In genomic region chr11:19005913-19006693, GRCm38 (mm10) we compare ENCODE assay signal across 14 mouse cellular contexts. TPM values are rescaled to one million over a fixed set of nuclear protein-coding genes. Genes with fewer than 3 reads are reported as not detected.
A peak's percentile ranks its signal among the peaks of the same experiment; 100 is the strongest.
DNase-seq lines count a peak whose midpoint lies in the region; ATAC-seq and TF ChIP-seq lines count a peak whose summit lies in the region.
"Had no signal": no experiment of that assay in that cellular context is flagged by ENCODE, and none has a peak within 500 bp of the region (broad histone marks: within the 10 kb centered on the region; RNA-seq: fewer than 3 reads in every experiment).

No protein-coding gene starts in this region.

- 0 out of 2 replicates have a peak overlapping the region, but pooled peaks have one; percentile 7 for H3K27ac ChIP-seq in heart, embryonic 16.5 days (ENCODE audit: low read length)
- H3K27ac ChIP-seq in lung, postnatal 0 days (ENCODE audit: low read length), result peak overlapping the region; percentile 57; the same call in 1 of the 2 replicates
- H3K27ac ChIP-seq in hindbrain, embryonic 16.5 days (ENCODE audit: low read depth, low read length), result peak overlapping the region; percentile 1; the same call in 1 of the 2 replicates
- H3K27ac ChIP-seq in stomach, embryonic 16.5 days (ENCODE audit: low read length), result peak overlapping the region; percentile 77
- H3K27ac ChIP-seq: embryonic facial prominence, embryonic 13.5 days; left cerebral cortex, adult 2 months; limb, embryonic 13.5 days had no signal

- no peaks in the 10 kb centered on the region for H3K9me3 ChIP-seq in heart, embryonic 16.5 days (replicated peaks; ENCODE audit: control insufficient read depth, low read length)
- no peaks in the 10 kb centered on the region for H3K9me3 ChIP-seq in lung, postnatal 0 days (ENCODE audit: low read length)
- H3K9me3 ChIP-seq in hindbrain, embryonic 16.5 days (ENCODE audit: control insufficient read depth, low read length), result no peaks in the 10 kb centered on the region
- no peaks in the 10 kb centered on the region for H3K9me3 ChIP-seq in stomach, embryonic 16.5 days (replicated peaks; ENCODE audit: control insufficient read depth, low read length)
- H3K9me3 ChIP-seq: embryonic facial prominence, embryonic 13.5 days; limb, embryonic 13.5 days had no signal

- no peak overlapping the region for H3K4me2 ChIP-seq in heart, embryonic 16.5 days (ENCODE audit: low read depth, low read length)
- H3K4me2 ChIP-seq in lung, postnatal 0 days (replicated peaks; ENCODE audit: low read depth, low read length), result no peak overlapping the region; the same call in 1 of the 2 replicates
- peak overlapping the region; percentile 45 for H3K4me2 ChIP-seq in hindbrain, embryonic 16.5 days (ENCODE audit: low read length)
- H3K4me2 ChIP-seq in stomach, embryonic 16.5 days (ENCODE audit: low read depth, low read length), result peak overlapping the region; percentile 5; the same call in 1 of the 2 replicates
- H3K4me2 ChIP-seq: embryonic facial prominence, embryonic 13.5 days; limb, embryonic 13.5 days had no signal

- no peaks in the 10 kb centered on the region for H3K27me3 ChIP-seq in heart, embryonic 16.5 days (ENCODE audit: control insufficient read depth, insufficient read depth, low read length)
- no peaks in the 10 kb centered on the region for H3K27me3 ChIP-seq in lung, postnatal 0 days (replicated peaks; ENCODE audit: insufficient read depth, low read length)
- no peaks in the 10 kb centered on the region for H3K27me3 ChIP-seq in hindbrain, embryonic 16.5 days (replicated peaks; ENCODE audit: control insufficient read depth, insufficient read depth, low read length)
- no peaks in the 10 kb centered on the region for H3K27me3 ChIP-seq in stomach, embryonic 16.5 days (ENCODE audit: control insufficient read depth, insufficient read depth, low read length)

- peaks cover 2% of the 10 kb centered on the region; the same call in 1 of the 2 replicates for H3K36me3 ChIP-seq in heart, embryonic 16.5 days (ENCODE audit: control insufficient read depth, insufficient read depth)
- no peaks in the 10 kb centered on the region for H3K36me3 ChIP-seq in lung, postnatal 0 days (ENCODE audit: insufficient read depth, low read length)
- no peaks in the 10 kb centered on the region for H3K36me3 ChIP-seq in hindbrain, embryonic 16.5 days (ENCODE audit: control insufficient read depth, insufficient read depth, low read length)
- 0 out of 2 replicates have a peak, but pooled peaks cover 5% of the 10 kb centered on the region for H3K36me3 ChIP-seq in stomach, embryonic 16.5 days (ENCODE audit: control insufficient read depth, insufficient read depth, low read length)
- H3K36me3 ChIP-seq: limb, embryonic 13.5 days had no signal

- H3K4me1 ChIP-seq in heart, embryonic 16.5 days (ENCODE audit: control insufficient read depth, insufficient read depth, low read length), result peaks cover 27% of the 10 kb centered on the region
- H3K4me1 ChIP-seq in lung, postnatal 0 days (ENCODE audit: insufficient read depth, low read depth, low read length), result no peaks in the 10 kb centered on the region
- peaks cover 20% of the 10 kb centered on the region for H3K4me1 ChIP-seq in hindbrain, embryonic 16.5 days (ENCODE audit: control insufficient read depth, insufficient read depth, low read depth, low read length)
- H3K4me1 ChIP-seq in stomach, embryonic 16.5 days (ENCODE audit: control insufficient read depth, insufficient read depth, low read length), result peaks cover 31% of the 10 kb centered on the region

- no peak for TF ChIP-seq EP300 in lung, postnatal 0 days (IDR thresholded peaks at IDR 0.05)

- no peak for TF ChIP-seq CTCF in lung, postnatal 0 days (IDR thresholded peaks at IDR 0.05)

- ATAC-seq in heart, embryonic 16.5 days (replicated peaks; ENCODE audit: extremely low read depth, insufficient read depth, low FRiP score), result no peak
- ATAC-seq in lung, postnatal 0 days, result no peak
- no peak for ATAC-seq in hindbrain, embryonic 16.5 days
- ATAC-seq in stomach, embryonic 16.5 days (ENCODE audit: insufficient read depth, low FRiP score), result no peak

- H3K9ac ChIP-seq in heart, embryonic 16.5 days (ENCODE audit: low read length), result no peak overlapping the region; the same call in 1 of the 2 replicates
- no peak overlapping the region for H3K9ac ChIP-seq in lung, postnatal 0 days (replicated peaks; ENCODE audit: low read depth)
- peak overlapping the region; percentile 14 for H3K9ac ChIP-seq in hindbrain, embryonic 16.5 days (ENCODE audit: low read depth, low read length)
- H3K9ac ChIP-seq in stomach, embryonic 16.5 days (ENCODE audit: low read length), result 0 out of 2 replicates have a peak overlapping the region, but pooled peaks have one; percentile 7
- H3K9ac ChIP-seq: embryonic facial prominence, embryonic 13.5 days; limb, embryonic 13.5 days had no signal

- no peak overlapping the region for H3K4me3 ChIP-seq in heart, embryonic 16.5 days (ENCODE audit: low read length)
- H3K4me3 ChIP-seq in lung, postnatal 0 days (ENCODE audit: low read depth, low read length), result no peak overlapping the region
- H3K4me3 ChIP-seq in hindbrain, embryonic 16.5 days (ENCODE audit: low read length), result no peak overlapping the region
- H3K4me3 ChIP-seq in stomach, embryonic 16.5 days (replicated peaks; ENCODE audit: low read length), result no peak overlapping the region
- H3K4me3 ChIP-seq: embryonic facial prominence, embryonic 13.5 days; left cerebral cortex, adult 2 months; limb, embryonic 13.5 days had no signal

- WGBS in heart, embryonic 16.5 days, result 46% methylated on average over 3 of the region's 3 CpGs
- 37% methylated on average over 3 of the region's 3 CpGs for WGBS in lung, postnatal 0 days
- WGBS in hindbrain, embryonic 16.5 days, result 27% methylated on average over 3 of the region's 3 CpGs
- 26% methylated on average over 3 of the region's 3 CpGs for WGBS in stomach, embryonic 16.5 days

- DNase-seq in heart, postnatal 4 days, result no peak
- DNase-seq in lung, postnatal 0 days (ENCODE audit: low spot score), result no peak
- no peak for DNase-seq in lung, adult 18-20 months
- DNase-seq in frontal cortex, postnatal 36 days (ENCODE audit: low spot score in 2 of 2), result no peak
- DNase-seq in urinary bladder, postnatal 10 days (ENCODE audit: low spot score), result no peak
- DNase-seq: adrenal gland, postnatal 14 days; cerebellum, adult 9-10 months; right cerebral cortex, postnatal 4 days had no signal

RNA-seq across cellular contexts. Expression of gene Meis1, which starts 12.7 kb away (rescaled TPM):
- polyA plus RNA-seq in heart, embryonic 16.5 days (2015; fragmentation: Nextera tagmentation; extraction: Ambion mirVana), result 59.8 and 61.6 TPM in 2 replicates
- 10 to 100 TPM; 37.8 to 41.6 TPM for total RNA-seq in heart, postnatal 4 days (2021)
- polyA plus RNA-seq in lung, postnatal 0 days (2015; fragmentation: Nextera tagmentation; extraction: Ambion mirVana), result 39.6 and 44.9 TPM in 2 replicates
- 182 and 183 TPM in 2 replicates for polyA plus RNA-seq in hindbrain, embryonic 16.5 days (2015; fragmentation: Nextera tagmentation; extraction: Ambion mirVana)
- polyA plus RNA-seq in stomach, embryonic 16.5 days (2015; fragmentation: Nextera tagmentation; extraction: Ambion mirVana), result 143 and 153 TPM in 2 replicates

Comparison
In these comparisons a context has a peak if more than half of its experiments do, and no peak if none do; other contexts are left out.
1. H3K27ac ChIP-seq: peak in every context shown above with its lines; median percentile 77 in stomach, embryonic 16.5 days; 57 in lung, postnatal 0 days; 7 in heart, embryonic 16.5 days; 1 in hindbrain, embryonic 16.5 days.
2. H3K4me2 ChIP-seq: peak in hindbrain, embryonic 16.5 days (single experiment) and stomach, embryonic 16.5 days (single experiment); none in heart, embryonic 16.5 days (single experiment) and lung, postnatal 0 days (single experiment).
3. H3K9ac ChIP-seq: peak in hindbrain, embryonic 16.5 days (single experiment) and stomach, embryonic 16.5 days (single experiment); none in heart, embryonic 16.5 days (single experiment) and lung, postnatal 0 days (single experiment).